Mouse (Mus musculus) ES-E14 (cell line): ENCODE measurements at regions not wholly inside any gene's neighbourhood (a gene's known extent, or its start where the extent isn't known, plus 50 kb on each side); places are given as distances from the start of the nearest gene placed in this dataset.

ENCODE experiments used
- CHD2 ChIP-seq: IDR thresholded peaks from 2 replicates; pipeline ENCODE4 v1.6.1; 2014; ENCODE audit warnings: mild to moderate bottlenecking, low read depth, low read length, inconsistent platforms
- ZNF384 ChIP-seq: IDR thresholded peaks from 2 replicates; pipeline ENCODE4 v1.6.1; 2012; ENCODE audit warnings: low read depth, low read length, inconsistent platforms

- no peak for TF ChIP-seq CHD2
- no peak for TF ChIP-seq ZNF384
Measured at GRCm38 (mm10) chr9:115656994-115657713, 252.1 kb upstream of the Gadl1 start.
